Mouse (Mus musculus): Measurements from ENCODE around the gene Egfl7.
A peak's percentile ranks its signal among the peaks of the same experiment; 100 is the strongest.

Egfl7 gene

DNA sequence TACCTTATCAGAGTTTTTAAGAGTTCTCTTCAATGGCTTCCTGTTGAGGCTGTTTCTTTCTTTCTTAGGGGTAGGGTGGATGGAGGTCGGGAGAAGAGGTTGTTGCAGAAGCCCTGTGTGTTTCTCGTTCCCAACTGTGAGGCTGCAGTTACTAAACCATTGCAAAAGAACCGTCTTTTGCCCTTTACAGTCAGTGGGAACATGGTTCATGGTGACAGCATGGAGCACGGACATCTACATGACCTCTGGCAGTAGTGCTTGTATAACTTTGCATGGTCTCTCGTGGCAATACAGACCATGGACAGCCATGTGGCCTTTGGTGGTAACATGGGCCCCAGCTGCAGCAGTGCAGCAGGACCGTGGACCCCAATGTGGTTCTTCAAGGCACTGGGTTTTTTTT is 37.5 kb downstream of the Egfl7 start:
- no peak for DNase-seq

DNA sequence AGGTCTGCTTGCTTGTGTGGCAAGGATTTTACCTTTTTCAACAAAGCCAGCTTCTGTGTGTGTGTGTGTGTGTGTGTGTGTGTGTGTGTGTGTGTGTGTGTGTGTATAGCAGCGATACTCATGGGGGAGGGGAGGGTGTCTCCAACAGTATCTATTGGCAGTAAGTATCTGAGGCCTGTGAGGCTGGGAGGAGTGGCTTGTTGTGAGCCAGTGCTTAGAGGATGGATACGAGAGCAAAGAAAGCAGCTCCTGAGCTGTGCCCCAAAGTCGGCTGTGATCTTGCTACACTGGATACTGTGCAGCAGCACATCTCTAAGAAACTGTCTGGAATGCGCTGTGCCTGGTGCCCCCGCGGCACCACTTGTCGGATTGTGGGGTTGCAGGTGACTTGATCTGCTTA is 38.1 kb downstream of the Egfl7 start:
- DNase-seq = no peak

DNA sequence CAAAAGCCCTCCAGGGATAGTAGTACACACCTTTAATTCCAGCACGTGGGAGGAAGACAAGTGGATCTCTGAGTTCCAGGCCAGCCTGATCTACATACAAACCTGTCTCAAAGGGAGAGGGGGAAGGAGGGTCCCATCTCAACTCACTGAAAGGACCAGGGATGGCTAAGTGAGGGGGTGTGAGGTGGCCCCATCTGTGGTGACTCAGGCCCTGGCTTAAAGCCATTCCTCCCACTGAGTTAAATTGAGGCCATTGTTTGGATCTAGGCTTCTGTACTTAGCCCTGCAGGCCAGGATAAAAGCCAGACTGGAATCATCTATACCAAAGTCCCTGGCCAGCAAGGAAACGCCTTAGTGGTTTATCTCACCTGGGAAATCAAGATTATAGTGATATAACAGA is 41.4 kb downstream of the Egfl7 start:
- DNase-seq = no peak

DNA sequence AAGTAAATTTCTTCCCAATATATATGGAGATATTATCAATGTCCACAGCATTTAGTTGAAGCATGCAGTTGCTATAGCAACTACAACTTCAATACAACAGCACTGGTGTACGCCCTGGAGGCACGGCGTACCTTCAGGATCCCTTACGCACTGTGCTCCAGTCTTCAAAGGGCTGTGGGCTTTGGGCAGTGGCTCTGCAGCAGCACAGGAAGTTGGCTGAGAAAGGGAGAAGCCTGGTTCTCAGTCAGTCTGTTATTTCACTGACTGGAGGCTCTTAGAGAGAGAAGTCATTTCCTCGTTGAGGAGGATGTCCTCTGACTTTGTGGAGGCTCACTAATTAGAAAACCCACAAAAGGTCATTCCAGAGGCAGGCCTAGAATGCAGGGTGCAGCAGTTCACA is 43.2 kb downstream of the Egfl7 start:
- no peak for DNase-seq

DNA sequence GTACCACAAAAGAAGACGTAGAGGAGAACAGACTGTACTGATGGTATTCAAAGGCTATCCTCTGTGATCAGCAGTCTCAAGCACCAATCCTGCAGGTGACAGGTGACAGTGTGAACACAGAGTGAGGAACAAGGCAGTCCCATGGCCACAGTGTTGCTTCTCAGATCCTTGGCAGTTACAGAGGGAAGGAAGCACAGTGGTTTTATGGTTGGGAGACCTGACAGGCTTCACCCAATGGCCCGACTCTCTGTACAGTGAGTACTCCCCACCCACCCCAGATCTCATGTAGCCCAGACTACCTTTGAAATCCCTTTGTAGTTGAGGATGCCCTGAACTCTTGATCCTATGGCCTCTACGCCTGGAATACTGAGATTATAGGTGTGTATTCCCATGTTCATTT is 45.6 kb downstream of the Egfl7 start:
- DNase-seq = no peak

DNA sequence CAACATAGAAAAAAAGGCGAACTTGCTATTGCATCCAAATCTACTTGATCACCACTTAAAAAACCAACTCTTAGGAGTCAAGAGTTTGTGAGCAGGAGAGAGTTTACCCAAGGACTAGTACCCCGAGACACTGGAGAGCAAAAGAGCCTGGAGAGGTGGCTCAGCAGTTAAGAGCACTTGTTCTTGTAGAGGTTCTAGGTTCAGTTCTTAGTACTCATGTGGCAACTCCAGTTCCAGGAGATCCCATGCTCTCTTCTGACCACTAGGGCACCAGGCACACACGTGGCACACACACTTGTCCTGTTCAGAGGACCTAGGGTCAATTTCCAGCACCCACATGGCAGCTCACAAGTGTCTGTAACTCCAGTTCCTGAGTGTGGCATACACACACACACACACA is 46.3 kb downstream of the Egfl7 start:
- no peak for DNase-seq

DNA sequence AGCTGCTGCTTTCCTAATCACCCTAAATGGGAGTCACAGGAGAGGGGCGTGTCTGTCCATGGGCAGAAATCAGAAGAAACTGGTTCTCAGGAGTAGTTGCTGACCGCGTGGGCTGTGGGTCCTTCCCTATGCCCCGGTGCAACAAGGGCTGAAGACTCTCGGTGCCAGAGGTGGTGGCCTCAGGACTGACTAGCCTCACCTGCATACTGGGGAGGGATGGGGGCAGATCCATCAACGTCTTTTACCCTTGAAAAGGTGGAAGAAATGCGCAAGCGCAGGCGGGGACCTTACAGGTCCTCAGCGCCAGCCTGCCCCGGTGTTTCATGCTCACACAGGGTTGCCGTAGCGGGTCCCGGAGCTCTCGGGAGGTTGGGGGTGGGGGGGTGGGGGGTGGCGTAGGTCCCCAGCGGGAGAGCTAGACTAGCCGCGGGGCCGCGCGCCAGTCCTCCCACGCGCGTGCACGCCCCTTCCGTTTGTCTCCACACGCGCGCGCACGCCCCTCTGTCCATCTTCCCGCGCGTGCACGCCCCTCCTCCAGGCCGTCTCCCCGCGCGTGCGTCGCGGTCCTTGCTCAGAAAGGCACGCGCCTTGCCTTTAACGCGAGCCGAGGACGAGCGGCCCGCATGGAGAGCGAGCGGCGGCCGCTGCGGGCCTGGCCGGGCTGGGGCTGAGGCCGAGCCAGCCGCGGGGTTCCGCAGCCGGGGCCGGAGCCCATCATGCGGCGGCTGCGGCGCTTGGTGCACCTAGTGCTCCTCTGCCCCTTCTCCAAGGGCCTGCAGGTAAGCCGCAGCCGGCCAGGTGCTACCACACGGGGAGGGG is 48.3 kb downstream of the Egfl7 start, which contains the start of gene Fam69b:
TSS of gene Fam69b (plus strand) at position 537 of the 819 bp plus-strand sequence.
- peak; percentile 86 for DNase-seq

DNA sequence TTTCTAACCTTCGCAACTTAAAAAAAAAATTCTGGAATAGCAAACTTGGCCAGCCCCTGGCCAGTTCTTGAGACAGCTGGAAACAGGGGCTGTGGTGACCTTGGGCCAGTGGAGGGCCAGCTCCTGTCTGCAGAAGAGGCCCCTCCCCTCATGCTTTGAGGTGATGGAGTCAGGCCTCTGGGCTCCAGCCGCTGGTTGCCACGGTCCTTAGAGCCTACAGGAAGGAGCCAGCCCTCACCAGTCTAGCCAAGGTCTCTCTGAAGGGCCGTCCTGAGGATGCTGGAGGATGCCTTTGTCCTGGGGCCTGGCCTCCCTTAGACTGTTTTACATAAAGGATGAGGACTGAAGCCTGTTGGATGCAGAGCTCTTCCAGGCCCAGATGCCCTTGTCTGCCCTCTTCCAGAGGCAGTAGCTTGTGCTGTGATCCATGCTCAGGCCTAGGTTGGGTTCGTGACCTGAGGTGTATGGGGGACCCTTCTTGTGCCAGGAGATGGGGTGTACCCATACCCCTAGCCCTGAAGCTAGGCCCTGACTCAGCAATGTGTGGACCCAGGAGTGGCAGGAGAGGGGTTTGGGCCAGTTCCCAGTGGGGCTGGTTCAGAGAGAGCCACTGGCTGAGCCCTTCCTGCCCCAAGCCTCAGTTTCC is 49.1 kb downstream of the Egfl7 start:
- DNase-seq = no peak

DNA sequence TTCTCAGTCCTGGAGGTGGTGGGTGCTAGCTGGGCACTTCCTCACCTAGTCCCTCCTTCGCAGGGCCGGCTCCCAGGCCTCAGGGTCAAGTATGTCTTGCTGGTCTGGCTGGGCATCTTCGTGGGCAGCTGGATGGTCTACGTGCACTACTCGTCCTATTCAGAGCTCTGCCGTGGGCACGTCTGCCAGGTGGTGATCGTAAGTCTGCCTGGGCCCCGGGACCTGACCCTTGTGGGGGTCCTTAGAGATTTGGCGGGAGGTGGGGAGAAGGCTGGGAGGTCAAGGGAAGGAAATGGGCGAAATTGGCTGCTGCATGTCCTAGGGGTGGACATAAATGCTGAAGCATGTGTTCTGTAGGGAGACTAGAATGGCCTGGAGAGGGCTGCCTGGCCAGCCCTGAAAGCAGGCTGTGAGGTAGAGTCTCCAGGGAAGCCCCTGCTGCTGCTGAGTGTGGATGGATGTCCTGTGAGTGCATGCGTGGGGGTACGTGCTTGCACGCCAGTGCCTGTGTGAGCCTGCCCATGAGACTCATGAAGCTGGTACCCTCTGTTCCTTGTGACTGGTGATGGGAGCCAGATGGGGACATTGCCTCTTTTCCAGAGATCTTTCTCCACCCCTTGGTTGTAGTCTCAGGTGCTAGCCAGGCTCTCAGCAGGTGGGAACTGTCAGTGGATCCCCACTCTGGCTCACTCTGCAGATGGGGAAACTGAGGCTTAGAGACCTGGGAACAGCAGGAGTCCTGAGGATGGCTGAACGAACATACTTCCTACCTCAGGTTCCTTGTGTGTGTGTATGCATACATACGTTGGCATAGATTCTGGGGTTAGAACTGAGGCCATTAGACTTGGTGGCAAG is 53.0 kb downstream of the Egfl7 start:
- no peak for DNase-seq

DNA sequence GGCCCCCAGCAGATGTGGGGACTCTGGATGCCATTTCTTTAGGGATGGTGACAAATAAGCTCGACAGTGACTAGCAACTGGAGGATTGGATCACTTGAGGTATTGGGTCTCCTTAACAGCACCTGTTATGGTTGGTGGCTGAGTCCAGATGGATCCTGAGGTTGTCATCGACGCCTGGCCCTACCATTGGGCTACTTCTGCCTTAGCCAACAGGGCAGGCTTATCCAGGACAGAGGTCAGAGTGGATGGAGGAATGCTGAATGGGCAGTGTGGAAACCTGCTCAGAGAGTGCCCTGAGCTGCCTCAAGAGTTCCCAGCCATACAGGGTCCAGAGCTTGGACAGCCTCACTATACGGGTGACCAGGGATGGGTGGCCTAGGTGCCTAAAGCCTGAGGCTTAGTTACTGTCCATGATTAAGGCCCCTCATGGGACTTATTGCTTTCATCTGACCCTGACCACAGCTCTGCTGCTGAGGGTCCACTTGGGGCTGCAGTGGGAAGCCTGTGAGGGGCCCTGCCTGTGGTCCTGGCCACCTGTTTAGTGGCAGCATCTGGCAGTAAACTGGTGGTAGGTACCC is 54.2 kb downstream of the Egfl7 start:
- DNase-seq = no peak

DNA sequence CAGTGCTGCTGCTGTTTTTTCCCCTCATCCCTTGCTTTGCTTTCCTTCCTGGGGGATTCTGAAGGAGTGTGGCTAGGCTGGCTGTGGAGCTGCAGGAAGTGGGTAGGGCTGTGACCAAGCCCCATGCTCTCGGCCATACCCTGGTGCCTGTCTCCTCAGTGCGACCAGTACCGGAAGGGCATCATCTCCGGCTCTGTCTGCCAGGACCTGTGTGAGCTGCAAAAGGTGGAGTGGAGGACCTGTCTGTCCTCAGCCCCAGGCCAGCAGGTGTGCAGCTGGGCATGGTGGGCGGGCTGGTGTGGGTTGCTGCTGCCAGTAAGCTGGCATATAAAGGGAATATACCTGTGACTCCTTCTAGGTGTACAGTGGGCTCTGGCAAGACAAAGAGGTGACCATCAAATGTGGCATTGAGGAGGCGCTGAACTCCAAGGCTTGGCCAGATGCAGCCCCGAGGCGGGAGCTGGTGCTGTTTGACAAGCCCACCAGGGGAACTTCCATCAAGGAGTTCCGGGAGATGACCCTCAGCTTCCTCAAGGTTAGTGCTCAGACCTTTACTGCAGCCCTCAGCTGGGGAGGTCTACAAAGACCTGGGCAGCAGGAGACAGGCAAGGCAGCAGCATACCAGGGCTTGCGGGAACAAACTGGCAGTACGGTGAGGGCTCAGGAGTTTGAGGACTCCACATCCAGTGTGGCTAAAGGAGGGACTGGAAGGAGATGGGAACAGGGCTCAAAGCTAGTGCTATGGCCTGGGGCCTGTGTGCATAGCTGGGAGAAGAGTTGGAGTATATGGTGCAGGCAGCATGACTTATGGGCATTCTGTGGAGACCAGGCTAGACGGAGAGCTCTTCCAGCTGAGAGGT is 55.0 kb downstream of the Egfl7 start:
- DNase-seq = no peak

DNA sequence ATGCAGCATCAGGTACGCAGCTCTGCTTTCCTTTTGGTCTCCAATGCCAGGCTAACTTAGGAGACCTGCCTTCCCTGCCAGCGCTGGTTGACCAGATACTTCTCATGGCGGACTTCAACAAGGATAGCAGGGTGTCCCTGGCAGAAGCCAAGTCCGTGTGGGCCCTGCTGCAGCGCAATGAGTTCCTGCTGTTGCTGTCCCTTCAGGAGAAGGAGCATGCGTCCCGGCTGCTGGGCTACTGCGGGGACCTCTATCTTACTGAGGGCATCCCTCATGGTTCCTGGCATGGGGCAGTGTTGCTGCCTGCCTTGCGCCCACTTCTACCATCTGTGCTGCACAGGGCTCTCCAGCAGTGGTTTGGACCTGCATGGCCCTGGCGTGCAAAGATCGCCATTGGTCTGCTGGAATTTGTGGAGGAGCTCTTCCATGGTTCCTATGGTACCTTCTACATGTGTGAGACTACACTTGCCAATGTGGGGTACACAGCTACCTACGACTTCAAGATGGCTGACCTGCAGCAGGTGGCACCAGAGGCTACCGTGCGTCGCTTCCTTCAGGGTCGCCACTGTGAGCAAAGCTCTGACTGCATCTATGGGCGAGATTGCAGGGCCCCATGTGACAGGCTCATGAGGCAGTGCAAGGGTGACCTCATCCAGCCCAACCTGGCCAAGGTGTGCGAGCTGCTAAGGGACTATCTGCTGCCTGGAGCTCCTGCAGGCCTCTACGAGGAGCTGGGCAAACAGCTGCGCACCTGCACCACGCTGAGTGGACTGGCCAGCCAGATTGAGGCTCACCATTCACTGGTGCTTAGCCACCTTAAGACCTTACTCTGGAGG is 55.9 kb downstream of the Egfl7 start:
- no peak for DNase-seq

DNA sequence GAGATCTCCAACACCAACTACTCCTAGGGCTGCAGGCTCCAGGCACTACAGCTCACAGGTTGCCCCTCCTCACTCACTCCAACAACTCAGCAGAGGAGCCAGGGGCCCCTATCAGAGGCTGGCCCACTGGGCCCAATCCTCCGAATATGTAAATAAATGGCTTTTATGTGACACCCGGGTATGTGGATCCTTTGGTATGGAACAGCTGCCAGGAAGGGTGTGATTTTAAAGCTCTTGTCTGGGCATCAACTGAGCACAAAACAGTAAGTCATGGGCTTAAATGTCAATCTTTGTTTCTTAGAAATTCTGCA is 56.5 kb downstream of the Egfl7 start:
- no peak for DNase-seq

DNA sequence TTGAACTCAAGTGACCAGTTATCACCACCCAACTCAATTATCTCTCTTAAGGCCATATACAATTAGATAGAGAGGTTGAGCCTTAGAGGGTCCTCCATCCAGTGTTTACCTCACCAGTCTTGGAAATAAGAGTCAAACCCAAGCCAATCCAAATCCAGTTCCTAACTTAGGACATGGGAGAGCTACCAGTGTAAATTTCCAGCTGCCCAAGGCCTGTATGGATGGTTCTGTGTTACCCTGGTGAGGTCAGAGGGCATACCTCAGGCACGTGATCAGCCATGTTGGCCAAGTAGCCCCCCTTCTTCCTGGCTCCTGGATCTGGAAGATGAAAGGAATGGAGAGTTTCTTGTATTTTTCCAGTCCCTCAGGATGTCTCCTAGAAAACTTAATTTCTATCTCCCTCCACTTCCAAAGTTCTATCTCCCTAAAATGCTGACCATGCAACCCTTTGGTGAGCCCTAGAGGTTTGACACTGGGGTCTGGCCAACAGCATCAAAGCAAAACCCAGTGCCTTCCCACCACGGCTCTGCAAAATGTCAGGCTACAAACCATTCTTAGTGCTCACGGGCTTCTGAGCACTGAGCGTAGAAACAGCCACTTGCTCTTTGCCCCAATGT is 57.6 kb downstream of the Egfl7 start:
- no peak for DNase-seq

DNA sequence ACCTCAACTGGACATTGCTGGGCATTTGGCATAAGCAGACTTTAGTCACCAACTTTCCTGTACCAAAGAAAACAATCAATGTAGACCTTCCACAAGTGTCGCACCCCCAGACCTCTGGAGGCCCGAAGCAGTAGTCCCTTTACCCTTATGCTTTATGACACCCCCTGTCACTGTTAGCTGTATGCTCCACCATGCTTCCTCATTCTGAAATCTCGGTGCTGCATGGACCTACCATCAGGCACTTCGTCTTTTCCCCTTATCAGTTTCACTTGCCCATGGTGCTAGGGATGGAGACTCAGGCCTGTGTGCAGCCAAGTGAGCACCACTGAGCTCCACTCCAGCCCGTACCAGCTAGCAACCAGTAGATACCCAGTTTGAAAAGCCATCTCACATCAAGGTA is 58.2 kb downstream of the Egfl7 start:
- no peak for DNase-seq

DNA sequence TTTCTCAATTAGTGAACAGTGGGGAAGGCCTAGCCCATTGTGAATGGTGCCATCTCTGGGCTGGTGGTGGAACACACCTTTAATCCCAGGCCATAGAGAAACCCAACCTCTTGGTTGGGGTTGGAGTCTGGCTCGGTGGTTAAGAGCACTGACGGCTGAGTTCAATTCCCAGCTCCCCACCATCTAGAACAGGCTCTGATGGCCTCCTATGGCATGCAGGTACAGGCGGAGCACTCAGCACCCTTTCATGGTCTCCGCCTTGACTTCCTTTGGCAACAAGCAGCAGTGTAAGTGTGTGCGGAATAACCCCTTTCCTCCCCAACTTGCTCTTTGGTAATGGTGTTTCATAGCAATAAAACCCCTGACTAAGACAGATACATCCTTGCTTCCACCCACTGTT is 58.8 kb downstream of the Egfl7 start:
- DNase-seq = no peak

DNA sequence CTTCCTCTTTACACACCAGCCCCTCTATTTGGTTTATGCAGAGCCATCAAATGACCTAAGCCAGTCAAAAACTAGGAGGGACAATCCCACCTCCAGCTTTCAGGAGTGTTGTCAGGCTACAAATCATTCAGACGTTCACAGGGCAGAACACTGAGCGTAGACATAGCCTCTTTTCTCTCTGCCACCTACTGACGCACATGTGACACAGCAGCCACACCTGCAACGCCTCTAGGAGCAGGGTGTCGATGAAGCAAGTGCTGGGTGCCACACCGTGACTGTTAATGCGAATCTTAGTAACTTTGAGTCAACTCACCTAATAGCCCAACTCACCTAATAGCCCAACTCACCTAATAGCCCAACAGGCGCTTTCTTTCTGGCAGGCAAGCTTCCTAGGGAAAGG is 59.3 kb downstream of the Egfl7 start:
- no peak for DNase-seq

DNA sequence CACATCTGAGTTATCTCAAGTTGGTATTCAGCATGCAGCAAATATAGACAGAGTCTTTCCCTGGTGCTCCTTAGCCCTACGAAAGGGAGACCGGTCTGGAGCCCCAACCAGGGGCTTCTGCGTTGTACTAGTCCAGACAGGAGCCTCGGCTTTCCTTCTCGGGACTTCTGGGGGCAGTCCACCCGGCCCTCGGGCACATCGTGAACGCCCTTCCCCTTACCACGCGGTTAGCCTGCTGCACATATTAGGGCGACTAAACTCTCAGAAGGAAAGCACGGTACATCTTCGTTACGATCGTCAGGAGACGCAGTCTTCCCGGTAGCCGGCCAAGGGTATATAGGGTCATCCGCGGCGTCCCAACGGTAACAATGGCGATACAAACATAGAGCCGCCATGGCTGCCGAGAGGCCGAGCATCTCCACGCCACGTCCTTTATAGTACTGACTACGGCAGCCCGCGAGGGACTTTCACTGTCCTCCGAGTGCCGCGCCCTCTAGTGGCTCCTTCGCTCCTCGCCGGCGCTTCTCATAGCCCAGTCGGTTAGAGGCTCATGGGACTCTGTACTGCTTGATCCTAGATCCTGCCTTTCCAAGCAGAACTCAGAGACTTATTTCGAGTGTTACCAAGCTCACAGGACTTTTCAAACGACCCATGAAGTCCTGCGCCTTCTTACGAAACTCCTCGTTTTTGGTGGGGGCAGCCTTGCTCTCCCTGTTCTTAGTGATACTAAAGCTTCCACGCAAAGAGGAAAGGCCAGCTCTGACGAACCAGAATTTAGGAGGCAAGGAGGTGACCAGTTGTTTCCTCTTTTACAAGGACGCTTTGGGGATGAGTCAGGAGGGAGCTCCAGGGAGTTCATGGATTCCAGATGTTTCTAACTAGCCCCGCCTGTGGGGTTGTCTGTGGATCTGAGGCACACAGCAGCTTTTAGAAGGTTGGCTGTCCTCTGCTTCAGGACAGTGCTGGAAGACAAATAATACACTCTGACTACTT is 60.3 kb downstream of the Egfl7 start:
- peak; percentile 98 for DNase-seq

DNA sequence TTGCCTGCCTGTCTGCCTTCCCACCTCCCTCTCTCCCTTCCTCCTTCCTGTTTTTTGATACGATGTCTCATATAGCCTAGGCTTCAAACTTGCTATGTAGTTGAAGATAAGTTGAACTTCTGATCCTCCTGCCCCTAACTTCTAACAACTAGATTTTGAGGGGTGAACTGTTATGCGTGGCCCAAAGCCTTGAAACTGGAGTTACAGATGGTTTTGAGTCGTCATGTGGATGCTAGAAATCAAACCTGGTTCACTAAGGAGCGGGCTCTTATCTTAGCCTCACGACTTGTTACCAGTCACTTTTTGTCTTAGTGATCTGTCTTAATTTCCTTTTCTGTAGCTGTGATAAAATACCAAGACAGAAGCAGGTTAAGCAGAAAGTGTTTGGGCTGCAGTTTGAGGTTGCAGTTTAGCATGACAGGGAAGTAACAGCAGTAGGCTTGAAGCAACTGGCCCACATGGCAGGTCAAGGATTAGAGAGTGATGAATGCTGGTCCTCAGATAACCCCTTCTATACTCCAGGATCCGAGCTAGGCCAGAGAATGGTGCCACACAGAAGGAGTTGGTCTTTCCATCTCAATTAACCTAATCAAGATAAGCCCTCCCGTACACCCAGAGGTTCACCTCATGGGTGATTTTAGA is 61.3 kb downstream of the Egfl7 start:
- DNase-seq = no peak
